Mouse (Mus musculus) embryonic facial prominence, embryonic 13.5 days (tissue): Measurements from ENCODE around the gene Taf6l. TPM values are rescaled to one million over a fixed set of nuclear protein-coding genes. Genes with fewer than 3 reads are reported as not detected.

Experiments used
- ATAC-seq: fragments of 200-750 bp; cut with Nextera tagmentation; 2 replicates; pipeline ENCODE4 v1.8.0; 2017; ENCODE audit warnings: low read depth; ENCODE audit not compliant: insufficient number of reproducible peaks, insufficient read depth, low FRiP score, low TSS enrichment
- H3K27ac ChIP-seq: fragments of 300-500 bp; sonication (generic); 2 replicates; pipeline ENCODE4 v1.5.1; 2015; ENCODE audit warnings: moderate library complexity, mild to moderate bottlenecking, inconsistent platforms
- H3K27me3 ChIP-seq: fragments of 300-500 bp; sonication (generic); 2 replicates; pipeline ENCODE4 v1.6.1; 2015; ENCODE audit warnings: mild to moderate bottlenecking, inconsistent platforms
- H3K36me3 ChIP-seq: fragments of 300-500 bp; sonication (generic); 2 replicates; pipeline ENCODE4 v1.6.1; 2015; ENCODE audit warnings: mild to moderate bottlenecking, inconsistent platforms
- H3K4me1 ChIP-seq: fragments of 300-500 bp; sonication (generic); 2 replicates; pipeline ENCODE4 v1.6.1; 2015; ENCODE audit warnings: inconsistent platforms
- H3K4me2 ChIP-seq: fragments of 300-500 bp; sonication (generic); 2 replicates; pipeline ENCODE4 v1.6.1; 2015; ENCODE audit warnings: moderate library complexity, mild to moderate bottlenecking, inconsistent platforms
- H3K4me3 ChIP-seq: fragments of 300-500 bp; sonication (generic); 2 replicates; pipeline ENCODE4 v1.5.1; 2015; ENCODE audit warnings: mild to moderate bottlenecking, inconsistent platforms
- H3K9ac ChIP-seq: fragments of 300-500 bp; sonication (generic); 2 replicates; pipeline ENCODE4 v1.6.1; 2015; ENCODE audit warnings: mild to moderate bottlenecking, inconsistent platforms
- H3K9me3 ChIP-seq: fragments of 300-500 bp; sonication (generic); 2 replicates; pipeline ENCODE4 v1.6.1; 2016; ENCODE audit warnings: inconsistent platforms
- WGBS: fragments of 180-500 bp; shearing (Covaris S2); methylation state at CpG from one replicate; pipeline ENCODE4 v1.1.7; 2015; ENCODE audit warnings: mixed read lengths; 5-methylcytosine and 5-hydroxymethylcytosine counted together
- polyA plus RNA-seq: library from polyadenylated mRNA; unstranded; fragments of >200 nt; fragmentation: Nextera tagmentation; extraction: Ambion mirVana; gene quantifications from 2 replicates; pipeline ENCODE4 v1.2.1, GENCODE M21; 2015

Gene Taf6l
- polyA plus RNA-seq, result 28.5 and 35.6 TPM in 2 replicates

GRCm38 (mm10) chr19:8786008-8786781 lies at the start of gene Taf6l:
TSS of gene Taf6l (minus strand) at chr19:8786417.
- Histone ChIP-seq H3K27me3 (no peaks in the 10 kb centered on the region), H3K4me3 (peak within 1 kb of the TSS; percentile 76), H3K27ac (peak within 1 kb of the TSS; percentile 86), H3K9ac (peak within 1 kb of the TSS; percentile 73), H3K4me2 (peak within 1 kb of the TSS; percentile 62), H3K9me3 (no peaks in the 10 kb centered on the region), H3K36me3 (peaks cover 32% of the 10 kb centered on the region), H3K4me1 (peaks cover 7% of the 10 kb centered on the region)
- ATAC-seq, result peak; percentile 99
- under 1% methylated on average over 32 of the region's 32 CpGs for WGBS

DNA sequence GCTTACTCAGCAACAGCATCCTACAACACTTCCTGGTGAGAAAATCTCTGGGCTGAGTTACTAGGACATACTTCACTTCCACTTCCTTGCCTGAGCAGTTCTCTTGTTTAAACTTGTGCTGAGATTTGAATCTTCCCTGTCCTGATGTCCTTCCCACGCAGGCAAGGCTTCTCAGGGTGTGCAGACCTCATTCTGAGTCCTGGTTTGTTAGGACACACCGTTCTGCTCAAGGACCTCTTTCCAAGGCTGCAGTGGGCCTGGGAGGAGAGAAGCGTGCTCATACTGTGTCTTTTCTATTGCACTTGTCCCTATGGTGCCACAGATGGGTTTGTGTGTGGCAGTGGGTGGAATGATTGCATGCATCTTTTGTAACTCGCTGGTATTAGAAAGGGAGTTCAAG lies 46.8 kb upstream of the Taf6l start:
- H3K4me2 ChIP-seq, result no peak overlapping the region
- H3K27me3 ChIP-seq, result no peaks in the 10 kb centered on the region
- 91% methylated on average over 4 of the region's 4 CpGs for WGBS
- H3K9ac ChIP-seq, result no peak overlapping the region
- no peak for ATAC-seq
- no peaks in the 10 kb centered on the region for H3K9me3 ChIP-seq
- H3K4me3 ChIP-seq, result no peak overlapping the region
- H3K36me3 ChIP-seq, result peaks cover 82% of the 10 kb centered on the region
- no peak overlapping the region for H3K27ac ChIP-seq
- H3K4me1 ChIP-seq, result peaks cover under 1% of the 10 kb centered on the region; the same call in 1 of the 2 replicates

DNA sequence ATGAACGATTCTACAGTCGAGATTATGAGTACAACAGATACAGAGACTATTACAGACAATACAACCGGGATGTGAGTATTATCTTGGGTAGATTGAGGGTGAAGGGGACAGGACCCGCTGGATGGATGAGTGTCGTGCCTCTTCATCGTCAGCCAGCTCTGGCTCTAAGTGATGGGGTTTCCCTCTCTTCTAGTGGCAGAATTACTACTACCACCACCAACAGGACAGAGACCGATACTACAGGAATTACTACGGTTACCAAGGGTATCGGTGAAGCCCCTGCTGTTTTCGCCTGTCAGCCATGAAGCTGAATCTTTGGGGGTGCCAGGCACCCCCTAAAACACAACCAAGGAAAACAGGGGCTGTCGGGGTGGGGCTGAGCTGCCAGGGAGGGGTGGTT lies 45.0 kb upstream of the Taf6l start:
- no peak for ATAC-seq
- H3K36me3 ChIP-seq, result peaks cover 98% of the 10 kb centered on the region

GRCm38 (mm10) chr19:8830664-8831063 lies 44.4 kb upstream of the Taf6l start:
- H3K4me2 ChIP-seq, result no peak overlapping the region
- H3K4me3 ChIP-seq, result no peak overlapping the region
- peaks cover 98% of the 10 kb centered on the region for H3K36me3 ChIP-seq
- no peak overlapping the region for H3K27ac ChIP-seq
- 90% methylated on average over 8 of the region's 8 CpGs for whole genome bisulfite sequencing
- no peaks in the 10 kb centered on the region for H3K27me3 ChIP-seq
- H3K9me3 ChIP-seq, result no peaks in the 10 kb centered on the region
- ATAC-seq, result no peak
- H3K4me1 ChIP-seq, result no peaks in the 10 kb centered on the region
- no peak overlapping the region for H3K9ac ChIP-seq

More for the DNA sequence above, 45.0 kb upstream of the Taf6l start:
- H3K4me3 ChIP-seq, result no peak overlapping the region
- WGBS, result 85% methylated on average over 11 of the region's 11 CpGs
- no peaks in the 10 kb centered on the region for H3K4me1 ChIP-seq
- no peaks in the 10 kb centered on the region for H3K27me3 ChIP-seq
- no peak overlapping the region for H3K4me2 ChIP-seq
- no peak overlapping the region for H3K9ac ChIP-seq
- H3K9me3 ChIP-seq, result no peaks in the 10 kb centered on the region
- H3K27ac ChIP-seq, result no peak overlapping the region

- Histone ChIP-seq H3K36me3 (peaks cover 99% of the 10 kb centered on the region), H3K27me3 (no peaks in the 10 kb centered on the region), H3K9ac (no peak within 1 kb of the TSS), H3K4me3 (no peak within 1 kb of the TSS), H3K4me2 (no peak within 1 kb of the TSS), H3K4me1 (no peaks in the 10 kb centered on the region), H3K9me3 (no peaks in the 10 kb centered on the region), H3K27ac (no peak within 1 kb of the TSS)
- ATAC-seq, result no peak
- 88% methylated on average over 8 of the region's 8 CpGs for WGBS
Observed at GRCm38 (mm10) chr19:8829660-8830059, 43.4 kb upstream of the Taf6l start, which contains the start of gene AC129217.1. TSS of gene AC129217.1 (plus strand) at chr19:8829773.

DNA sequence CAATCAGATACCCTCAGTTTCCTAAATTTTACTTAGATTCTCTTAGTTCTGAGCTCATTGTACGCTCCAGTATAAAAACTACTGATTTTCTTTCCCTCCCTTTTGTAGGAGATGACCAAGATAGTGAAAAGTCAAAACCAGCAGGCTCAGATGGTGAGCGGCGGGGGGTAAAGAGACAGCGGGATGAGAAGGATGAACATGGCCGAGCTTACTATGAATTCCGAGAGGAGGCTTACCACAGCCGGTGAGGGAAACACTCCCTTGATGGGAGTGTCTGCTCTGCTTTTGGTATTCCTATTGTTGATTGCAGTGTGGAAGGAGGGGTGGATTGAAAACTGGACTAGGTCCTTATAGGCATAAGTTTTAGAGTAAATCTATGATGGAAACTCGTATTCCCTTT lies 36.5 kb upstream of the Taf6l start:
- H3K9ac ChIP-seq, result peak overlapping the region; percentile 57
- no peaks in the 10 kb centered on the region for H3K27me3 ChIP-seq
- H3K36me3 ChIP-seq, result peaks cover 50% of the 10 kb centered on the region
- no peaks in the 10 kb centered on the region for H3K9me3 ChIP-seq
- H3K4me2 ChIP-seq, result peak overlapping the region; percentile 97
- peak overlapping the region; percentile 100 for H3K4me3 ChIP-seq
- H3K27ac ChIP-seq, result no peak overlapping the region
- no peak for ATAC-seq
- peaks cover 26% of the 10 kb centered on the region for H3K4me1 ChIP-seq
- 74% methylated on average over 8 of the region's 8 CpGs for WGBS

GRCm38 (mm10) chr19:8821146-8821545 lies 34.9 kb upstream of the Taf6l start:
- WGBS, result 1% methylated on average over 7 of the region's 7 CpGs
- Histone ChIP-seq H3K4me3 (peak overlapping the region; percentile 100), H3K9ac (peak overlapping the region; percentile 99), H3K4me2 (peak overlapping the region; percentile 97), H3K9me3 (no peaks in the 10 kb centered on the region), H3K36me3 (peaks cover 42% of the 10 kb centered on the region), H3K27me3 (no peaks in the 10 kb centered on the region), H3K27ac (peak overlapping the region; percentile 100; the same call in 1 of the 2 replicates), H3K4me1 (peaks cover 37% of the 10 kb centered on the region)
- no peak for ATAC-seq

GRCm38 (mm10) chr19:8820424-8820956 lies 34.3 kb upstream of the Taf6l start:
- under 1% methylated on average over 48 of the region's 48 CpGs for WGBS
- ATAC-seq, result no peak
- Histone ChIP-seq H3K9ac (peak overlapping the region; percentile 99), H3K27ac (peak overlapping the region; percentile 100), H3K4me1 (peaks cover 42% of the 10 kb centered on the region), H3K4me2 (peak overlapping the region; percentile 97), H3K9me3 (no peaks in the 10 kb centered on the region), H3K36me3 (peaks cover 38% of the 10 kb centered on the region), H3K27me3 (no peaks in the 10 kb centered on the region), H3K4me3 (peak overlapping the region; percentile 100)

- Histone ChIP-seq H3K9ac (peak within 1 kb of the TSS; percentile 99), H3K4me3 (peak within 1 kb of the TSS; percentile 100), H3K36me3 (peaks cover 39% of the 10 kb centered on the region), H3K9me3 (no peaks in the 10 kb centered on the region), H3K4me2 (peak within 1 kb of the TSS; percentile 97), H3K4me1 (peaks cover 42% of the 10 kb centered on the region), H3K27ac (peak within 1 kb of the TSS; percentile 100), H3K27me3 (no peaks in the 10 kb centered on the region)
- ATAC-seq, result peak; percentile 95
- under 1% methylated on average over 83 of the region's 83 CpGs for WGBS
Observed at GRCm38 (mm10) chr19:8819596-8820423, 33.6 kb upstream of the Taf6l start, which contains the start of gene Hnrnpul2. TSS of gene Hnrnpul2 (plus strand) at chr19:8820010.

DNA sequence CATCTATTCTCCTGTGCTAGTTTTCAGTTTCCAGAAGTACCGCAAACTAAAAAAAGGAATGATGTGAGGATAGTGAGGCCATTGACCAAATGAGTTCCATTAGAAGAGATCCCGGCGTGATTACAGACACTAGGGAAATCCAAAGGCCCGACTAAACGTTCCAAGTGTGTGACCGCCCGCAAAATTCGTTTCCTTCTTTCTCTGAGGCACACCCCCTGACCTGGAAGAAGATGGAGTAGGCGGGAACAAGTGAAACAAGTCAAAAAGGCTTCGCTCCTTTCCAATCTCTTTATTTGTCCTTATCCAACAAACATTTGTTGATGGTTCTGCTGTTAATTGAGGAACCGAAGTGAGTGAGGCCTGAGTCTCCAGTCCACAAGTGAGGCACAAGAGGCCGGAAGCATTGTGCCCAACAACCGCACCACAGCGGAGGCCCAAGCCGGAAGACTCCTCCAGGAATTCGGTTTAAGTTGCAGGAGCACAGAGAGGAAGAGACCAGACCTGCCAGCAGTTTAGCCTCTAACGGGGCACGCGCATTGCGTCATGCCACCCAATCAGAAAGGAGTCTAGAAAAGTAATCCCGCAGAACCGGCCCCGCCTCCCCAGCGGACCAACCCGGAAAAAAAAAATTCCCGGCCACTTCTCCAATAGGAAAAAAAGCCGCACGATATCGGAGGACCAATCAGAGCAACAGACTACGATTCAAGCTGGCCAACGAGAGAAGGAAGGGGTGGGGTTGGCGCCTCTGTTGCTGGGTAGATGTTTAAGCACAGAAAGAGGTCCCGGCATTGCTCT lies 32.8 kb upstream of the Taf6l start, which contains the start of gene Ttc9c:
TSS of gene Ttc9c (minus strand) at position 533 of the 795 bp plus-strand sequence.
- Histone ChIP-seq H3K4me3 (peak within 1 kb of the TSS; percentile 100), H3K27me3 (no peaks in the 10 kb centered on the region), H3K4me2 (peak within 1 kb of the TSS; percentile 97), H3K36me3 (peaks cover 38% of the 10 kb centered on the region), H3K27ac (peak within 1 kb of the TSS; percentile 100), H3K9me3 (no peaks in the 10 kb centered on the region), H3K4me1 (peaks cover 45% of the 10 kb centered on the region), H3K9ac (peak within 1 kb of the TSS; percentile 99)
- peak; percentile 91 for ATAC-seq
- under 1% methylated on average over 33 of the region's 33 CpGs for WGBS
